Mouse (Mus musculus): Measurements from ENCODE around the gene Gemin2. TPM values are rescaled to one million over a fixed set of nuclear protein-coding genes. Genes with fewer than 3 reads are reported as not detected.
A peak's percentile ranks its signal among the peaks of the same experiment; 100 is the strongest.
"Not testable (repeated sequence)": the region's sequence is repeated elsewhere in the genome, so short reads cannot be mapped to it uniquely, and the experiment has no call there.

Gene Gemin2
- polyA plus RNA-seq (2012; rRNA removed) = 2.3 and 2.9 TPM in 2 replicates

GRCm38 (mm10) chr12:59013234-59013633 is at the start of gene Gemin2:
Gene Gemin2, plus strand, starts transcription at chr12:59013393.
- Histone ChIP-seq H3K27ac (ENCODE audit: insufficient read depth, low read depth, low read length) (peak within 1 kb of the TSS; percentile 64), H3K4me1 (ENCODE audit: control insufficient read depth, insufficient read depth, low read length) (no peaks in the 10 kb centered on the region), H3K4me3 (ENCODE audit: insufficient read depth, low read depth, low read length) (peak within 1 kb of the TSS; percentile 83), H3K27me3 (replicated peaks; ENCODE audit: control insufficient read depth, insufficient read depth, low read length) (no peaks in the 10 kb centered on the region), H3K36me3 (ENCODE audit: control insufficient read depth, insufficient read depth, low read length) (no peaks in the 10 kb centered on the region; the same call in 1 of the 2 replicates)
- WGBS = under 1% methylated on average over 28 of the region's 28 CpGs
- TF ChIP-seq CTCF (conservative IDR thresholded peaks at IDR 0.05; ENCODE audit: insufficient read depth, insufficient read length, low read depth, low read length) (no peak), POLR2A (IDR thresholded peaks at IDR 0.05; ENCODE audit: low read depth, low read length) (no peak)
- peak; percentile 96 for DNase-seq

GRCm38 (mm10) chr12:58964583-58964982 is 48.6 kb upstream of the Gemin2 start:
- peaks cover 3% of the 10 kb centered on the region; the same call in 1 of the 2 replicates for H3K36me3 ChIP-seq (ENCODE audit: control insufficient read depth, insufficient read depth, low read length)
- H3K4me1 ChIP-seq (ENCODE audit: control insufficient read depth, insufficient read depth, low read length) = no peaks in the 10 kb centered on the region
- TF ChIP-seq CTCF (conservative IDR thresholded peaks at IDR 0.05; ENCODE audit: insufficient read depth, insufficient read length, low read depth, low read length) = peak; percentile 66
- no peak for TF ChIP-seq POLR2A (IDR thresholded peaks at IDR 0.05; ENCODE audit: low read depth, low read length)
- no peaks in the 10 kb centered on the region for H3K27me3 ChIP-seq (replicated peaks; ENCODE audit: control insufficient read depth, insufficient read depth, low read length)
- no peak overlapping the region for H3K4me3 ChIP-seq (ENCODE audit: insufficient read depth, low read depth, low read length)
- DNase-seq = peak; percentile 8
- 75% methylated on average over 4 of the region's 4 CpGs for WGBS
- no peak overlapping the region for H3K27ac ChIP-seq (ENCODE audit: insufficient read depth, low read depth, low read length)

- no peak for DNase-seq
Observed at GRCm38 (mm10) chr12:58976966-58977365, 36.2 kb upstream of the Gemin2 start.

GRCm38 (mm10) chr12:58981178-58981661 is 32.0 kb upstream of the Gemin2 start:
- not testable (repeated sequence) for H3K4me3 ChIP-seq (ENCODE audit: insufficient read depth, low read depth, low read length); H3K4me1 ChIP-seq (ENCODE audit: control insufficient read depth, insufficient read depth, low read length); H3K27me3 ChIP-seq (replicated peaks; ENCODE audit: control insufficient read depth, insufficient read depth, low read length); DNase-seq; H3K27ac ChIP-seq (ENCODE audit: insufficient read depth, low read depth, low read length); H3K36me3 ChIP-seq (ENCODE audit: control insufficient read depth, insufficient read depth, low read length)
- 67% methylated on average over 6 of the region's 6 CpGs for WGBS

More at GRCm38 (mm10) chr12:58976966-58977365, 36.2 kb upstream of the Gemin2 start:
- WGBS = 79% methylated on average over 2 of the region's 2 CpGs
- Histone ChIP-seq H3K27me3 (replicated peaks; ENCODE audit: control insufficient read depth, insufficient read depth, low read length) (no peaks in the 10 kb centered on the region), H3K36me3 (ENCODE audit: control insufficient read depth, insufficient read depth, low read length) (peaks cover 6% of the 10 kb centered on the region), H3K27ac (ENCODE audit: insufficient read depth, low read depth, low read length) (no peak overlapping the region), H3K4me3 (ENCODE audit: insufficient read depth, low read depth, low read length) (no peak overlapping the region), H3K4me1 (ENCODE audit: control insufficient read depth, insufficient read depth, low read length) (no peaks in the 10 kb centered on the region)
- TF ChIP-seq CTCF (conservative IDR thresholded peaks at IDR 0.05; ENCODE audit: insufficient read depth, insufficient read length, low read depth, low read length) (0 out of 2 replicates have a peak, but pooled peaks have one; percentile 20), POLR2A (IDR thresholded peaks at IDR 0.05; ENCODE audit: low read depth, low read length) (no peak)

GRCm38 (mm10) chr12:58985766-58986165 is 27.4 kb upstream of the Gemin2 start:
- Histone ChIP-seq H3K4me3 (ENCODE audit: insufficient read depth, low read depth, low read length) (no peak overlapping the region), H3K36me3 (ENCODE audit: control insufficient read depth, insufficient read depth, low read length) (peaks cover 3% of the 10 kb centered on the region), H3K4me1 (ENCODE audit: control insufficient read depth, insufficient read depth, low read length) (no peaks in the 10 kb centered on the region), H3K27ac (ENCODE audit: insufficient read depth, low read depth, low read length) (no peak overlapping the region), H3K27me3 (replicated peaks; ENCODE audit: control insufficient read depth, insufficient read depth, low read length) (no peaks in the 10 kb centered on the region)
- 96% methylated on average over 3 of the region's 3 CpGs for WGBS
- no peak for DNase-seq
- TF ChIP-seq CTCF (conservative IDR thresholded peaks at IDR 0.05; ENCODE audit: insufficient read depth, insufficient read length, low read depth, low read length) (no peak), POLR2A (IDR thresholded peaks at IDR 0.05; ENCODE audit: low read depth, low read length) (no peak)

- no peak for DNase-seq
- Histone ChIP-seq H3K4me3 (ENCODE audit: insufficient read depth, low read depth, low read length) (no peak overlapping the region), H3K4me1 (ENCODE audit: control insufficient read depth, insufficient read depth, low read length) (no peaks in the 10 kb centered on the region), H3K27me3 (replicated peaks; ENCODE audit: control insufficient read depth, insufficient read depth, low read length) (no peaks in the 10 kb centered on the region), H3K27ac (ENCODE audit: insufficient read depth, low read depth, low read length) (no peak overlapping the region), H3K36me3 (ENCODE audit: control insufficient read depth, insufficient read depth, low read length) (no peaks in the 10 kb centered on the region; the same call in 1 of the 2 replicates)
- TF ChIP-seq CTCF (conservative IDR thresholded peaks at IDR 0.05; ENCODE audit: insufficient read depth, insufficient read length, low read depth, low read length) = 0 out of 2 replicates have a peak, but pooled peaks have one; percentile 8
- no peak for TF ChIP-seq POLR2A (IDR thresholded peaks at IDR 0.05; ENCODE audit: low read depth, low read length)
- 27% methylated on average over 2 of the region's 2 CpGs for WGBS
Observed at GRCm38 (mm10) chr12:59010482-59010881, 2.7 kb upstream of the Gemin2 start.

GRCm38 (mm10) chr12:59011275-59011843 is 1.8 kb upstream of the Gemin2 start:
- Histone ChIP-seq H3K27ac (ENCODE audit: insufficient read depth, low read depth, low read length) (peak overlapping the region; percentile 92), H3K36me3 (ENCODE audit: control insufficient read depth, insufficient read depth, low read length) (no peaks in the 10 kb centered on the region), H3K4me1 (ENCODE audit: control insufficient read depth, insufficient read depth, low read length) (no peaks in the 10 kb centered on the region), H3K27me3 (replicated peaks; ENCODE audit: control insufficient read depth, insufficient read depth, low read length) (no peaks in the 10 kb centered on the region), H3K4me3 (ENCODE audit: insufficient read depth, low read depth, low read length) (peak overlapping the region; percentile 99)
- DNase-seq = no peak
- 1% methylated on average over 25 of the region's 25 CpGs for WGBS
- TF ChIP-seq CTCF (conservative IDR thresholded peaks at IDR 0.05; ENCODE audit: insufficient read depth, insufficient read length, low read depth, low read length) (no peak), POLR2A (IDR thresholded peaks at IDR 0.05; ENCODE audit: low read depth, low read length) (no peak)
